Mouse (Mus musculus) megakaryocyte, adult 5-6 weeks (primary cell): ENCODE measurements around the gene Cacna2d1. TPM values are rescaled to one million over a fixed set of nuclear protein-coding genes. Genes with fewer than 3 reads are reported as not detected.

ENCODE experiments used
- ATAC-seq: 2 replicates; pipeline ENCODE4 v1.8.0; 2016; ENCODE audit warnings: mild to moderate bottlenecking, inconsistent platforms; ENCODE audit not compliant: poor library complexity, severe bottlenecking
- total RNA-seq, 2 experiments: library from RNA; stranded (forward) in 1 of 2; stranded (reverse) in 1 of 2; fragments of 153-499, 151-499 nt in 1 of 2; fragments of 221-1000, 200-1000 nt in 1 of 2; gene quantifications; 2 replicates each; pipeline versions ENCODE4 v1.2.3 to v1.2.4; 2015 to 2017

Gene Cacna2d1
- total RNA-seq, 2 experiments from 2014 or later, result not detected

GRCm38 (mm10) chr5:16047452-16048191 is 113.1 kb downstream of the Cacna2d1 start:
- no peak for ATAC-seq

GRCm38 (mm10) chr5:16056795-16057194 is 122.3 kb downstream of the Cacna2d1 start:
- no peak for ATAC-seq

- ATAC-seq, result no peak
These were observed 128.3 kb downstream of the Cacna2d1 start for GRCm38 (mm10) chr5:16062773-16063172.

GRCm38 (mm10) chr5:16063273-16063672 is 128.8 kb downstream of the Cacna2d1 start:
- ATAC-seq, result no peak

GRCm38 (mm10) chr5:16063949-16064348 is 129.5 kb downstream of the Cacna2d1 start:
- ATAC-seq, result no peak

GRCm38 (mm10) chr5:16065816-16066215 is 131.3 kb downstream of the Cacna2d1 start:
- ATAC-seq, result no peak

- no peak for ATAC-seq
These were observed 147.8 kb downstream of the Cacna2d1 start for GRCm38 (mm10) chr5:16082253-16082652.

- no peak for ATAC-seq
These were observed 152.8 kb downstream of the Cacna2d1 start for GRCm38 (mm10) chr5:16086979-16087902.

- ATAC-seq, result no peak
These were observed 153.5 kb downstream of the Cacna2d1 start for GRCm38 (mm10) chr5:16087995-16088394.

- no peak for ATAC-seq
These were observed 158.0 kb downstream of the Cacna2d1 start for GRCm38 (mm10) chr5:16092540-16092939.

GRCm38 (mm10) chr5:16093071-16093693 is 158.7 kb downstream of the Cacna2d1 start:
- no peak for ATAC-seq

- ATAC-seq, result no peak
These were observed 160.9 kb downstream of the Cacna2d1 start for GRCm38 (mm10) chr5:16095345-16095744.

- no peak for ATAC-seq
These were observed 164.3 kb downstream of the Cacna2d1 start for GRCm38 (mm10) chr5:16098766-16099165.

GRCm38 (mm10) chr5:16101820-16102219 is 167.3 kb downstream of the Cacna2d1 start:
- no peak for ATAC-seq

GRCm38 (mm10) chr5:16105701-16106100 is 171.2 kb downstream of the Cacna2d1 start:
- ATAC-seq, result no peak

- no peak for ATAC-seq
These were observed 176.2 kb downstream of the Cacna2d1 start for GRCm38 (mm10) chr5:16110643-16111042.

- no peak for ATAC-seq
These were observed 179.4 kb downstream of the Cacna2d1 start for GRCm38 (mm10) chr5:16113879-16114278.

- ATAC-seq, result no peak
These were observed 186.8 kb downstream of the Cacna2d1 start for GRCm38 (mm10) chr5:16121334-16121733.

GRCm38 (mm10) chr5:16122110-16122509 is 187.6 kb downstream of the Cacna2d1 start:
- no peak for ATAC-seq

GRCm38 (mm10) chr5:16134286-16135094 is 200.0 kb downstream of the Cacna2d1 start:
- ATAC-seq, result no peak
